Mouse (Mus musculus) bone marrow macrophage, adult 2 months (primary cell): ENCODE measurements around the gene Gtf2h4.

Source experiments
- CTCF ChIP-seq: IDR thresholded peaks from 2 replicates; pipeline ENCODE4 v1.5.1; 2012; ENCODE audit warnings: low read depth, mild to moderate bottlenecking, low read length, moderate library complexity
- POLR2A ChIP-seq: IDR thresholded peaks from 2 replicates; pipeline ENCODE4 v1.6.1; 2012; ENCODE audit warnings: mild to moderate bottlenecking, low read depth, low read length, borderline replicate concordance

DNA sequence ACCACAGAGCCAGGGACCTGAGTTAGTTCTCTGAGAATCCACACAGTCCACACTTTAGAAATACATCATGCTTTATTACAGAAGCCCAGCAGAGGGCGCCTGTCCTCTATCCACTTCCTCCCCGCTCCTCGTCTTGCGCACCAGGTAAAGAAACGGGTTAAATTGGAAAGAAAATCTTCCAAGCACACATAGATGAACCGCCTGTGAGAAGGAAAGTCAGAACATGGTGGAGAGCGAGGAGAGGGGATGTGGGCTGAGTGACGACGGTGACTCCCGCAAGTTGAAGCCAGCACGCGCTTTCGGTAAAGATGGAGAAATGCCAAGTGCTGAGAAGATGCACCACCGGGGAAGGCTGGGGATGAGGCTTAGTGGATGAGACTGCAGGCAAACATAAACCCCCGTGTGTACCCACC lies 37.8 kb downstream of the Gtf2h4 start:
- TF ChIP-seq CTCF (peak; percentile 96), POLR2A (no peak)
